Mouse (Mus musculus): ENCODE data around the gene Snw1.

The Snw1 gene

GRCm38 (mm10) chr12:87421708-87422507, 50.2 kb downstream of the Snw1 start:
- DNase-seq (ENCODE audit: low spot score): no peak

GRCm38 (mm10) chr12:87419974-87420485, 52.0 kb downstream of the Snw1 start:
- DNase-seq (ENCODE audit: low spot score): no peak

- no peak for DNase-seq (ENCODE audit: low spot score)
Measured at GRCm38 (mm10) chr12:87418921-87419320, 53.2 kb downstream of the Snw1 start.

- DNase-seq (ENCODE audit: low spot score): no peak
Measured at GRCm38 (mm10) chr12:87416690-87417089, 55.4 kb downstream of the Snw1 start.

- no peak for DNase-seq (ENCODE audit: low spot score)
Measured at GRCm38 (mm10) chr12:87415358-87415757, 56.7 kb downstream of the Snw1 start.

- DNase-seq (ENCODE audit: low spot score): peak; percentile 23
Measured at GRCm38 (mm10) chr12:87413179-87413790, 58.8 kb downstream of the Snw1 start.

GRCm38 (mm10) chr12:87410999-87411398, 61.1 kb downstream of the Snw1 start:
- no peak for DNase-seq (ENCODE audit: low spot score)

GRCm38 (mm10) chr12:87409123-87409522, 63.0 kb downstream of the Snw1 start:
- DNase-seq (ENCODE audit: low spot score): no peak

GRCm38 (mm10) chr12:87407869-87408605, 64.0 kb downstream of the Snw1 start:
- no peak for DNase-seq (ENCODE audit: low spot score)

GRCm38 (mm10) chr12:87405721-87406120, 66.4 kb downstream of the Snw1 start:
- DNase-seq (ENCODE audit: low spot score): no peak

- no peak for DNase-seq (ENCODE audit: low spot score)
Measured at GRCm38 (mm10) chr12:87405165-87405564, 66.9 kb downstream of the Snw1 start.

GRCm38 (mm10) chr12:87401883-87402282, 70.2 kb downstream of the Snw1 start:
- no peak for DNase-seq (ENCODE audit: low spot score)

GRCm38 (mm10) chr12:87399119-87399819, 72.8 kb downstream of the Snw1 start:
- DNase-seq (ENCODE audit: low spot score): no peak
